Mouse (Mus musculus): ENCODE measurements at regions not wholly inside any gene's neighbourhood (a gene's known extent, or its start where the extent isn't known, plus 50 kb on each side); places are given as distances from the start of the nearest gene placed in this dataset.
"Not testable (repeated sequence)": the region's sequence is repeated elsewhere in the genome, so short reads cannot be mapped to it uniquely, and the experiment has no call there.

DNA sequence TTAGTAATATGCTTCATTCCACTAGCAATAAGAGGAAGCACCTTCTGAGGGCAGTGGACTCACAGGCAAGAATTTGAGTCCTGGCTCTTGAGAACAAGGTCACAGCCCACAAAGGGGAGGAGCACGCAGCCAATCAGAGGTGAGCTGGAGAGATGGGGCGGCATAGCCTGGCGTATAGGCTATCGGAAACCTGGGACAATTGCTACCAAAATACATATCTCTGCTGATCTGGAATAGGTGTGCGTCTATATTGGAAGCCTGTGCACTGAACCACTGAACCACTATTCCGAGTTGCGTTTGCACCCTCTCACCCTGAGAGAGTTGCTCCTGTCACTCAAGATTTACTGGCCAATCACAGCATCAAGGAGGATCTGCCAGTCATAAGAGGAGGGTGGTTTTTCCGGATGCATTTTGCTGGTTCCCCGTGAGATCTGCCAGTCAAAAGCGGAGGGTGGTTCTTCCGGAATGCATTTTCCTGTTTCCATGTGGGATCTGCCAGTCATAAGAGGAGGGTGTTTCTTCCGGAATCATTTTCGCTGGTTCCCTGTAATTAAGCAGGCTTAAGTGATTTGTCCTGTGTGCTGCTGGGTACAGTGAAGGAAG lies 80.1 kb upstream of the Riok2 start:
- peak; percentile 100 for ATAC-seq (replicated peaks; ENCODE audit: low FRiP score, poor library complexity, severe bottlenecking)

DNA sequence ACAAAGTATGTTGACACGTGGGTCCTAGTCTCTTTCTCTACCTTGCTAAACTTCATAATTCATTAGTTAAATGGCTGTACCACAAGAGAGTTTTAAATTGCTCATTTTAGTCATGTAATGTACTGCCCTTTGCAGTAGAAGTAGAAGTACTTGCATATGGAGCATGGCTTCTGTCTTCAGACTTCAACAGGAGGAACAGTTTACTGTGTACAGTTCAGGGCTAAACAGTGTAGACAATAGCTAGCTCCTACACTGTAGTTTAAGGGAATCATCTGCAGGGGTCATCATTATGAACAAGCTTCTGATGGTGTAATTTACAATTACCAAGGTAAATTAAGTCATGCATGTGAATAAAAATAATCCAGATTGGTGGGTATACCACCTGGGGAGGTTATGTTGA lies 79.1 kb upstream of the Riok2 start:
- ATAC-seq (replicated peaks; ENCODE audit: low FRiP score, poor library complexity, severe bottlenecking) = 0 out of 2 replicates have a peak, but pooled peaks have one; percentile 48

DNA sequence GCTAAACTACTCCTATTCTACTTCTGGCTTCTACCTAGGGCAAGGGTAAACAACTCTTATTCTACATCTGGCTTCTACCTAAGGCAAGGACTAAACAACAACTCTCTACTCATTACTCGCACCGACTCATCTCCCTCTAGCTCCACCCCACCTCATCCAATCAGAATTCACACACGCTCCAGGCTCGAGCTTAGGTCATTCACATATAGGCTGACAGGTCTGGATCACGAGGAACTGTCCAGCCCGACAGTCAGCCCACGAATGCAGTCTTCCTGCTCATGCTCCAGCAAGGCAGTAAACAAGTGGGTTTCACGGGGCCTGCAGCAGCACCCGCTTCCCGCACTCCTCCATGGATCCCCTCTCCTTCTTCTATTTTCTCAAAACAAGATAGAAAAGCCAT lies 70.6 kb upstream of the Riok2 start:
- not testable (repeated sequence) for ATAC-seq (replicated peaks; ENCODE audit: low FRiP score, poor library complexity, severe bottlenecking)
